Mouse (Mus musculus): ENCODE data around the gene Soga1. TPM values are rescaled to one million over a fixed set of nuclear protein-coding genes. Genes with fewer than 3 reads are reported as not detected.
A peak's percentile ranks its signal among the peaks of the same experiment; 100 is the strongest.

Soga1 gene
- polyA plus RNA-seq, 1 experiment from 2014 or later: 0.65 TPM

DNA sequence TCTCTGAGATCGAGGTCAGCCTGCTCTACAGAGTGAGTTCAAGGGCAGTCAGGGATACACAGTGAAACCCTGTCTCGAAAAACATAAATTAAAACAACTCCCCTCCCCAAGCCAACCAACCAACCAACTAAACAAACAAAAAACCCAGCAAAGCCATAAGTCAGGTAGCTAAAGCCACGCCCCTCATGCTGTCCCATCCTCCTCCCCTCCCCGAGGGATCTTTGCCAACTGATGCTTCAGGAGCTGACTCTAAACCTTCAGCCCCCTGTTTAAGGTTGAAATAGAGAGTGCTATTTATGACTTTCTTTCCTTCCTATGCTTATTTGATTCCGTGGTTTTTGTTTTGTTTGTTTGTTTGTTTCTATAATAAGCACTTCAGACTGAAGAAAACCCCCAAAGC, 32.1 kb downstream of the Soga1 start:
- Histone ChIP-seq H3K4me3 (ENCODE audit: low read depth, low read length) (no peak overlapping the region), H3K4me2 (replicated peaks; ENCODE audit: low read depth) (no peak overlapping the region), H3K9ac (ENCODE audit: low read length) (no peak overlapping the region), H3K36me3 (ENCODE audit: control insufficient read depth, insufficient read depth, low read length) (peaks cover under 1% of the 10 kb centered on the region; the same call in 1 of the 2 replicates), H3K9me3 (ENCODE audit: control insufficient read depth, low read length) (no peaks in the 10 kb centered on the region), H3K27ac (replicated peaks) (no peak overlapping the region), H3K27me3 (ENCODE audit: control insufficient read depth, insufficient read depth, low read length) (no peaks in the 10 kb centered on the region), H3K4me1 (replicated peaks; ENCODE audit: control insufficient read depth, insufficient read depth) (no peaks in the 10 kb centered on the region)
- TF ChIP-seq EP300 (optimal IDR thresholded peaks at IDR 0.05): no peak
- no peak for TF ChIP-seq CTCF (IDR thresholded peaks at IDR 0.05; ENCODE audit: low read depth)
- ATAC-seq (ENCODE audit: low FRiP score, low TSS enrichment): no peak
- WGBS: 89% methylated on average over 5 of the region's 5 CpGs
- DNase-seq (ENCODE audit: low spot score): no peak

DNA sequence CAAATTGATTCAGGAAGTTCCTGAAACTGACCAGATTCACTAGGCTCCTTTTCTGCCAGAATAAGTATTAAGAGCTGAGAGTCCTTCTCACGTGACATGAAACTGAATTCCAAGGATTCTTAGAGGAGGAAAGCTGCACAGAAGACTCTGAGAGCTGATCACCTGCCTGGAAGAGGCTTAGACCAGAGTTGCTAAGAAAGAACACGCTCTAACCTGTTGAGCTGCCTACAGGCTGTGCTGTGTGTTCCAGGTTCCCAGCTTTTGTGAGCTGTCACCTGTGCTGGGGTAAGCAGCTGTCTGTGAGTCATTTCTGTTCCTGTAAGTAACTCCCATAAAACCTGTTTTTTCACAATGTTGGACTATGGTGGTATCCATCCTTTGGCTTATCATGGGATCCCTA, 33.1 kb downstream of the Soga1 start:
- ATAC-seq (ENCODE audit: low FRiP score, low TSS enrichment): no peak
- H3K27me3 ChIP-seq (ENCODE audit: control insufficient read depth, insufficient read depth, low read length): no peaks in the 10 kb centered on the region
- no peak overlapping the region for H3K4me2 ChIP-seq (replicated peaks; ENCODE audit: low read depth)
- peaks cover 1% of the 10 kb centered on the region for H3K36me3 ChIP-seq (ENCODE audit: control insufficient read depth, insufficient read depth, low read length)
- no peak for DNase-seq (ENCODE audit: low spot score)
- no peak overlapping the region for H3K9ac ChIP-seq (ENCODE audit: low read length)
- no peaks in the 10 kb centered on the region for H3K4me1 ChIP-seq (replicated peaks; ENCODE audit: control insufficient read depth, insufficient read depth)
- WGBS: 74% methylated on average over 2 of the region's 2 CpGs
- H3K4me3 ChIP-seq (ENCODE audit: low read depth, low read length): no peak overlapping the region
- TF ChIP-seq EP300 (optimal IDR thresholded peaks at IDR 0.05): no peak
- no peak for TF ChIP-seq CTCF (IDR thresholded peaks at IDR 0.05; ENCODE audit: low read depth)
- no peak overlapping the region for H3K27ac ChIP-seq (replicated peaks)
- no peaks in the 10 kb centered on the region for H3K9me3 ChIP-seq (ENCODE audit: control insufficient read depth, low read length)

DNA sequence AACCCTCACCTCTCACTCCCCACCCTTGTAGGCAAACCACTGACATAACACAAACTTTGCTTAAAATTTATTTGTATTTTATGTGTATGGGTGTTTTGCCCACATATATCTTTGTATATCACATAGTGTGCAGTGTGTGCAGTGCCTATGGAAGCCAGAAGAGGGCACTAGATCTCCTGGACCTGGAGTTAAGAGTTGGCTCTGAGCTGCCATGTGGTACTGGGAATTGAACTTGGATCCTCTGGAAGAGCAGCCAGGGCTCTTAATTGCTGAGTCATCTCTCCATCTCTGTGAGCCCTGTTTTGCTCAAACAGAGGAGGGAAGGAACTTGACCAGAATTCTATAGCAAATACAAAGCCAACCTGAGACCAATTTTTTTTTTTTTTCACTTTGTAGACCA, 35.1 kb downstream of the Soga1 start:
- H3K27me3 ChIP-seq (ENCODE audit: control insufficient read depth, insufficient read depth, low read length): no peaks in the 10 kb centered on the region
- DNase-seq (ENCODE audit: low spot score): no peak
- H3K9me3 ChIP-seq (ENCODE audit: control insufficient read depth, low read length): no peaks in the 10 kb centered on the region
- no peak overlapping the region for H3K27ac ChIP-seq (replicated peaks)
- no peak overlapping the region for H3K9ac ChIP-seq (ENCODE audit: low read length)
- peak; percentile 64 for TF ChIP-seq CTCF (IDR thresholded peaks at IDR 0.05; ENCODE audit: low read depth)
- TF ChIP-seq EP300 (optimal IDR thresholded peaks at IDR 0.05): no peak
- no peak for ATAC-seq (ENCODE audit: low FRiP score, low TSS enrichment)
- H3K36me3 ChIP-seq (ENCODE audit: control insufficient read depth, insufficient read depth, low read length): peaks cover 16% of the 10 kb centered on the region
- H3K4me2 ChIP-seq (replicated peaks; ENCODE audit: low read depth): no peak overlapping the region
- no peak overlapping the region for H3K4me3 ChIP-seq (ENCODE audit: low read depth, low read length)
- H3K4me1 ChIP-seq (replicated peaks; ENCODE audit: control insufficient read depth, insufficient read depth): no peaks in the 10 kb centered on the region

DNA sequence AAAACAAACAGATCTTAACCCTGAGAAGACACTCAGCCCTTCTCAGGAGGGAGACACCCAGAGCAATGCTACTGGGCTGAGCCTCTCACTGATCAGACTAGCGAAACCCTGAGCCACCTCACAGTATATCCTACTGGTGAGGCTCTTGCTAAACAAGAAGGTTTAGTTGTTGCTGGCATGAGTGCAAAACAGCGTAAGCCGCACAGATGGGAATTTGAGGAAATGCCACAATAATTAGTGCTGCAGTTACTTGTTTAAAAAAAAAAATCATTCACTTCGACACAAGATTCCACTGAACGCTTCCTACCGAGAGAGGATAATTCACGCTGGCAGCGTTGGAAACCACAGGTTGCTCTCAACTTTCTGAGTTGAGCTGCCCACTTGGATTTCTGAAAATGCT, 35.5 kb downstream of the Soga1 start:
- H3K9ac ChIP-seq (ENCODE audit: low read length): no peak overlapping the region
- no peak overlapping the region for H3K4me2 ChIP-seq (replicated peaks; ENCODE audit: low read depth)
- DNase-seq (ENCODE audit: low spot score) (no peak), ATAC-seq (ENCODE audit: low FRiP score, low TSS enrichment) (no peak)
- H3K27me3 ChIP-seq (ENCODE audit: control insufficient read depth, insufficient read depth, low read length): no peaks in the 10 kb centered on the region
- no peak overlapping the region for H3K4me3 ChIP-seq (ENCODE audit: low read depth, low read length)
- H3K4me1 ChIP-seq (replicated peaks; ENCODE audit: control insufficient read depth, insufficient read depth): no peaks in the 10 kb centered on the region
- H3K36me3 ChIP-seq (ENCODE audit: control insufficient read depth, insufficient read depth, low read length): peaks cover 16% of the 10 kb centered on the region
- no peak overlapping the region for H3K27ac ChIP-seq (replicated peaks)
- WGBS: 79% methylated on average over 8 of the region's 8 CpGs
- TF ChIP-seq CTCF (IDR thresholded peaks at IDR 0.05; ENCODE audit: low read depth) (no peak), EP300 (optimal IDR thresholded peaks at IDR 0.05) (no peak)
- no peaks in the 10 kb centered on the region for H3K9me3 ChIP-seq (ENCODE audit: control insufficient read depth, low read length)

DNA sequence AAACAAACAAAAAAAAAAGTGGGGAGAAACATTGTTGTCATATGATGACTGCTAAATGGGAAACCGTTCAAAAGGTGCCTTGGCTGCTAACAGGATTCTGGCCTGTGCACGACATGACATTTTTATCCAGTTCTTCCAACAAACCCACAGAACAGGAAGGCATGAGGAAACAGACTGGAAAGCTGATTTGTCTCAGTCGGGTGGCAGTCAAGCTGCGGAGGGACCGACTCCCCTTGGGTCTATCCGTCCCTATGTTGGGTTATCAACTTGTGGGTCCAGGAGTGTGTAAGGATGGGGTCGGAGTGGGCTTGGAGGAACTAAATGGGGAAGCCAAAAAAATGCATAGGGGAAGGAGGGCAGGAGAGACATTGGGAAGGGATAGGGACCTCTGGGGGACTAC, 37.6 kb downstream of the Soga1 start:
- no peak for DNase-seq (ENCODE audit: low spot score)
- TF ChIP-seq EP300 (optimal IDR thresholded peaks at IDR 0.05) (no peak), CTCF (IDR thresholded peaks at IDR 0.05; ENCODE audit: low read depth) (no peak)
- H3K4me3 ChIP-seq (ENCODE audit: low read depth, low read length): no peak overlapping the region
- no peak overlapping the region for H3K27ac ChIP-seq (replicated peaks)
- H3K36me3 ChIP-seq (ENCODE audit: control insufficient read depth, insufficient read depth, low read length): peaks cover 18% of the 10 kb centered on the region
- no peak overlapping the region for H3K9ac ChIP-seq (ENCODE audit: low read length)
- H3K4me1 ChIP-seq (replicated peaks; ENCODE audit: control insufficient read depth, insufficient read depth): no peaks in the 10 kb centered on the region
- H3K9me3 ChIP-seq (ENCODE audit: control insufficient read depth, low read length): no peaks in the 10 kb centered on the region
- no peak overlapping the region for H3K4me2 ChIP-seq (replicated peaks; ENCODE audit: low read depth)
- 87% methylated on average over 7 of the region's 7 CpGs for WGBS
- no peak for ATAC-seq (ENCODE audit: low FRiP score, low TSS enrichment)
- no peaks in the 10 kb centered on the region for H3K27me3 ChIP-seq (ENCODE audit: control insufficient read depth, insufficient read depth, low read length)

DNA sequence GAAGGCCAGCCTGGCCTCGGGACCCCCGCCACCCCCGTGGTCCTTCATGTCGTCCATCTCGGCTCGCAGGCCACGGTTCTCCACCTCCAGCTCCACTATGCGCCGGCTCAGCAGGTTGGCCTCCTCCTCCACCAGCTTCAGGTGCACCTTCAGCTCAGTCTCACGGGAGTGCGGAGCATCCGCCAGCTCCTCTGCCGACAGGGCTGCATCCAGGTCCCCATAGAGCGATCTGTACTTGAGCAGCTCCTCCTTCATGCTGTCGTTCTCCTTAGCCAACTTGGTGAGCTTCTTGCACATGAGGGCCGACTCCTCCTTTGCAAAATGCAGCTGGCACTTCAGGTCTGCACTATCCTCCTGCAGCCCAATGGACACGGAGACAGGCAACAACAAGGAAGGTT, 38.4 kb downstream of the Soga1 start:
- 81% methylated on average over 17 of the region's 17 CpGs for WGBS
- no peak for TF ChIP-seq CTCF (IDR thresholded peaks at IDR 0.05; ENCODE audit: low read depth)
- TF ChIP-seq EP300 (optimal IDR thresholded peaks at IDR 0.05): no peak

More for the DNA sequence above, 38.4 kb downstream of the Soga1 start:
- no peak overlapping the region for H3K4me3 ChIP-seq (ENCODE audit: low read depth, low read length)
- no peaks in the 10 kb centered on the region for H3K27me3 ChIP-seq (ENCODE audit: control insufficient read depth, insufficient read depth, low read length)
- peak; percentile 24; the same call in 1 of the 2 replicates for ATAC-seq (ENCODE audit: low FRiP score, low TSS enrichment)
- H3K4me2 ChIP-seq (replicated peaks; ENCODE audit: low read depth): no peak overlapping the region
- no peak overlapping the region for H3K9ac ChIP-seq (ENCODE audit: low read length)
- H3K4me1 ChIP-seq (replicated peaks; ENCODE audit: control insufficient read depth, insufficient read depth): no peaks in the 10 kb centered on the region
- no peak for DNase-seq (ENCODE audit: low spot score)
- no peak overlapping the region for H3K27ac ChIP-seq (replicated peaks)
- peaks cover 18% of the 10 kb centered on the region for H3K36me3 ChIP-seq (ENCODE audit: control insufficient read depth, insufficient read depth, low read length)
- H3K9me3 ChIP-seq (ENCODE audit: control insufficient read depth, low read length): no peaks in the 10 kb centered on the region

Data from stomach, postnatal 0 days (tissue).